Mouse (Mus musculus) mouse trophoblast stem cell (cell line): ENCODE measurements around the gene Ctrc.

Source experiments
- in situ Hi-C, 2 experiments: fragments of 300-500 bp; cut with MseI, MboI; formaldehyde crosslinking; loops; 2 replicates in 1 of 2; 3 replicates in 1 of 2; pipeline ENCODE4 v1.15.1; 2025

Gene Ctrc

GRCm38 (mm10) chr4:141867498-141867897 is 21.3 kb upstream of the Ctrc start:
- in situ Hi-C loops, result no loop called here

GRCm38 (mm10) chr4:141866933-141867490 is 20.9 kb upstream of the Ctrc start:
- in situ Hi-C loops, result no loop called here

DNA sequence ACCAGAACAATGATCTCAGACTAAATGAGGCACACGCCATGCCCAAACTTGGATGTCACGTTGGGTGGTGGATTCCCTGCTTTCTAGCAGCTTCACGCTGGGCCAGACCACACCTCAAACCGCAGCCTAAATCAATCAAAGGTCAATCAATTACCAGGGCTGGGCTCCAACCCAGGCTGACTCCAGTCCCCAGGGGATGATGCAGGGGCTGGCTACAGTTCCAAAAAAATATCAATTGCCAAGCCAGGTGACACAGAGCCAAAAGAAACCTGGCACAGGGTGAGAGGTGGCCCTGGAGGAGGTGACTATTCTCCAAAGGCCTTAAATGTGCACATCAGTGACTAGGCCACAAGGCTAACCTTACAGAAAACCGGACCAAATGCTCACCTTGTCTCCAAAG is 19.4 kb upstream of the Ctrc start:
- in situ Hi-C loops, result no loop called here

GRCm38 (mm10) chr4:141865006-141865405 is 18.8 kb upstream of the Ctrc start:
- in situ Hi-C loops, result no loop called here

GRCm38 (mm10) chr4:141864506-141864905 is 18.3 kb upstream of the Ctrc start:
- in situ Hi-C loops, result no loop called here

- in situ Hi-C loops, result no loop called here
These were observed 17.6 kb upstream of the Ctrc start for GRCm38 (mm10) chr4:141863726-141864280.

GRCm38 (mm10) chr4:141862867-141863266 is 16.7 kb upstream of the Ctrc start:
- in situ Hi-C loops, result no loop called here

DNA sequence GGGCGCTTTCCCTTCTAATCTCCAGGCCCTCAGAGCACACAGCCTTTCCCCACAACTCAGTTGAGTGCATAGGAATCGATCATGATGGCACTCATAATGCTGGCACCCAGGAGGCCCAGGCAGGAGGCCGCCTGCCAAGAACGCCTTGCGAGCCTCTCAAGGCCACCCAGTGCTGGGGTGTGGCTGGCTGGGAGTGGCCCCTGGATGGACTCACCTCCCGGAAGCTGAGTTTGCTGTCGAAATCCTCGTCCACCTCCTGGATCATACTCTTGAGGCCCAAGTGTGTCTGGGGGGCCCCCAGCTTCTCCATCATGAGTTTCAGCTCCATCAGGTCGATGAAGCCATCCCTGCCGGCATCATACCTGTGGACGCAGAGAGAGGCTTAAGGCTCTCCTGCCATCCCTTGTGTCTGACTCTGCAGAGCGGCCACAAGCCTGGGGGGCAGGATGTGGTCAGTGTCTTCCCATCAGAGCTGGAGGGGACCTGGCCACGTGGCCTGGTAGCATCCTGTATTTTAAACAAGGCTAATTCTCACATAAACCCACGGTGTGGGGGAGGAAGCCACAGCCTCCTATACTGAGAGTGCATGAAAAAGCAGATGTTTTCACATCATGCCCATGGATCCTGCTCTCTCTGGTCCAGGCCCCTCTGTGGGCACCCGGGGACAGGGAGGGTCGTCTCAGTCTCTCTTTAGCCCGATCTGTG is 15.6 kb upstream of the Ctrc start:
- in situ Hi-C loops, result no loop called here

DNA sequence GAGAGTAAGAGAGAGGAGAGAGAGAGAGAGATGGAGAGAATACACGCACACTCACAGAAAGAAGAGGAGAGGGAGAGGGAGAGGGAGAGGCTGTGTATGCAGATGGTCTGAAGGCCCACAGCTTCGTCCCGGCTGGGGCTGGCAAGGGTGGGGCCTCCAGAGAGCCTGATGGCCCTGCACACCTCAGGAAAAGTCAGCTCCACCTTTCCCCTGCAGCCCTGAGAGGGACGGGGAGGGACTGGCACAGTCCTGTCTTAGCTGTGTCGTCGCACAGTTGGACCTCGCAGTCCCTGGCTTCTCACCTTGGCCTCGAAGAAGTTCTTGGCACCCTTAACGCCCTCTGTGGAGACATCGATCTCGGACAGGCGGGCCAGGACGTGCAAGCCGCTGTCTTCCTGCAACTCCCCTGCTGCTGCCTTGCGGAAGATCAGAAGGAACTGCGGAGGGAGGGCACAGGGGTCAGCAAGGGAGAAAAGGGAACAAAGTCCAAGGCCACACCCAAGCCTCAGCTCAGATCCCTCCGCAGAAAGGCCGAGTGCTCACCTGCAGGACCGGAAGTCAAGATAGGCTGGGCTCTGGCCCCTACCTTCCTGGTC is 14.2 kb upstream of the Ctrc start:
- in situ Hi-C loops, result no loop called here

DNA sequence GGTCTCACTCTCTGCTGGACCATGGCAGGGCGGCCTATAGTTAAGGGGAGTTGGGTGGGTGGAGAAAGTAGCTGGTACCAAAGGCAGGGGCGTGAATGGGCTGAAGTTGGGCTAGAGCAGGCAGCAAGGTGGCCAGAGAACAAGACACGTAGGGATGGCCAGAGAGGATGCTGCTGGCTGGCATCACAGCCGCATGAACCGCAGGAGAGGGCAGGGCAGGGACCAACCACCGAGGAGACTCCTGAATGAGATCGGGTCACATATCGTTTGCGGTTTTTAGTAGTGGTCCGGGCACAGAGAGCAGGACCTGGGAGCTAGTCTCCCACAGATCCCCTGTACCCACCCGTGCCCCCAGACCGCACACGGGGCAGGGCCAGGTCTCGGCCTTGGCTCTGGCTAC is 13.2 kb upstream of the Ctrc start:
- in situ Hi-C loops, result loop anchor here (5.0 kb wide), 2 partner anchors 98 to 103 kb away; no protein-coding TSS in a partner anchor

DNA sequence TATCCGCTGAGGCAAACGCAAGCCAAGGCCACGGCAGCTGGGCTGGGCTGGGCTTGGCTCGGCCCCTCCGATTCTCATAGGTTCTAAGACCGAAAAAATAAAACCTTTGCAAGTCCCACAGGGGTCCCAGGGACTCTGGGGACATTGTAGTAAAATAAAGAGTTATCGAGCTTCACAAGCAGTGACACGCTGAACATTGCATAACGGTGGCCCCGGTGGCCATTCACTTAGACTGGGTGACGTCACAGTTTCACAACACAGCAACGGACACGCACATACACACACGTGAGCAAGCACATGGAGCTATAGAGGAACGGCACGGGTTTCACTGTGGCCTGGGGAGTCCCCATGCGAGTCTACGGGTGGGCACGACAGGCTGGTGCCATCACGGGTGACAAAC is 12.3 kb upstream of the Ctrc start:
- in situ Hi-C loops, result loop anchor here (5.0 kb wide), 2 partner anchors 99 to 104 kb away; no protein-coding TSS in a partner anchor

GRCm38 (mm10) chr4:141857422-141857930 is 11.3 kb upstream of the Ctrc start:
- in situ Hi-C loops, result loop anchor here (5.0 kb wide), 2 partner anchors 100 to 105 kb away; no protein-coding TSS in a partner anchor

DNA sequence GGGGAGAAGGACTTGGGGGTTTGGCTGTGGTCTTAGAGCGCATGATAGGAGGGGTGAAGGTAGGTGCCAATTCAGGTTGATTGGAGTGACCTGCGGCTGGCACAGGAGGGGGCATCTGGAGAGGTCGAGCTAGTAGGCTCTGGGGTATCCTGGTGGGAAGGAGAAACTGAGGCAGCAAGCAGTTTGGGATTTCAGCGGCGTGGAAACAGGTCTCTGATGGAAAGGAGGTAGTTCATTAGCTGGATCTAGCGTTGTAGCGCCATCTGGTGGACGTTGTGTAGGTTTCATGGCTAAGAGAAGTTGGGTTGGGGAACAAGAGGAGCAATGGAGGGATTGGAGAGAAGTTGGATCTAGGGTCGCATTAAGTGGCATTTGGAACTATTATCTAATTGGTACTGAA is 7.3 kb upstream of the Ctrc start:
- in situ Hi-C loops, result no loop called here

- in situ Hi-C loops, result no loop called here
These were observed 11.5 kb downstream of the Ctrc start for GRCm38 (mm10) chr4:141834536-141835095.

- in situ Hi-C loops, result no loop called here
These were observed 12.2 kb downstream of the Ctrc start for GRCm38 (mm10) chr4:141833911-141834310.

DNA sequence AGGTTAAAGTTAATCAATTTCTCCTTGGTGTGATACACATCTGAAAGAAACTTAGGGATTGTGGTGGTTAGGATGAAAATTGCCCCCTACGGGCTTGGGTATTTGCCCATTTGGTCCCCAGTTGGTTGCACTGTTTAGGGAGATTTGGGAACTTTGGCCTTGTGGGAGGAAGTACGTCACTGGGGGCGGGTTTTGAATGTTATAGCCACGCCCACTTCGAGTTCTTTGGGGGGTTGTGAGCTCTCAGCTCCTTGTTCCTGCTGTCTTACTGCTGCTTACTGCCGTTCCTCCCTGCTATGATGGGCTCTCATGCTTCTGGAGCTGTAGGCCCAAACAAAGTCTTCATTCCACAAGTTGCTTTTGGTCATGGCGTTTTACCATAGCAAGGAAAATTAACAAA is 14.8 kb downstream of the Ctrc start:
- in situ Hi-C loops, result no loop called here

- in situ Hi-C loops, result no loop called here
These were observed 15.8 kb downstream of the Ctrc start for GRCm38 (mm10) chr4:141830381-141830780.

GRCm38 (mm10) chr4:141828177-141828576 is 18.0 kb downstream of the Ctrc start:
- in situ Hi-C loops, result no loop called here

DNA sequence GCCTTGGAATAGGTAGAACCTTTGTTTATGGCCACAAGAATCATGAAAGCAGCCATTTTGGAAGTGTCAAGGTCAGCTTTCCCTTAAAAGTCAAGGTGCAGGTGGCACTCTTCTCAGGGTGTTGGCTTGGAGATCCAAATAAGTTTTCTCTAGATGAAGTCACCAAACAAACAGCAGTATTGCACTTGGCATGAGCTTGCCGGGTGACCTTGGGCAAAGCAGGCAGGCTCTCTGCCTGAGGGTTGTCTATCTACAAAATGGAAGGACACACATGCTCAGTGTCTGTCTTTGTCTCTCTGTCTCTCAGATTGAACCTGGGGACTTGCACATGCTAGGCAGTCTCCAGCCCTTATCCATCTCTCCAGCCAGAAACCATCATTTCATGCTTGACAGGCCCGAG is 18.8 kb downstream of the Ctrc start:
- in situ Hi-C loops, result no loop called here

DNA sequence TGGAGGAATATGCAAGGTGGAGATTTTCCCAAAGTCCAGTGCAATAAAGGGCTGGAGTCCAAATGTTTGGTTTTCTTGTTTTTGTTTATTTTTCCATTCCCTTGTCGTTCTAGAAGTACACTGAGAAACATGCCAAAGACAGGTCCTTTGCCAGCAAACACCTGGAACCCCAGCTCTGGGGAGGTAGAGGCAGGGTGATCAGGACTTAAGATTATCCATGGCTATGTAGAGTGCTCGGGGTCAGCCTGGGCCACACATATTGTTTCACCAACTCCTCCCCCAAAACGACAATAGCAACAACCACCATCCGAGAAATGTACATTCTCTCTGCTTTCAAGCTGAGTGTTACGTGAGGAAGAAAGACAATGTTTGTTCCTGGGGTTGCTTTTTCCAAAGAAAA is 20.1 kb downstream of the Ctrc start, which contains the start of gene Cela2a:
TSS of gene Cela2a (minus strand) at position 101 of the 400 bp plus-strand sequence.
- in situ Hi-C loops, result no loop called here

GRCm38 (mm10) chr4:141822979-141823378 is 23.2 kb downstream of the Ctrc start:
- in situ Hi-C loops, result no loop called here

GRCm38 (mm10) chr4:141822089-141822488 is 24.1 kb downstream of the Ctrc start:
- in situ Hi-C loops, result no loop called here
